Mouse (Mus musculus) hindbrain, postnatal 0 days (tissue): Measurements from ENCODE around the gene Ubqln1. TPM values are rescaled to one million over a fixed set of nuclear protein-coding genes. Genes with fewer than 3 reads are reported as not detected.

Source experiments
- ATAC-seq: fragments of 200-750 bp; cut with Nextera tagmentation; 2 replicates; pipeline ENCODE4 v1.8.0; 2017; ENCODE audit warnings: mild to moderate bottlenecking, moderate TSS enrichment, moderate library complexity
- DNase-seq: peaks from one replicate; pipeline ENCODE4 v3.0.0-alpha.2; 2015; ENCODE audit warnings: low spot score
- H3K27ac ChIP-seq: fragments of 300-500 bp; sonication (generic); 2 replicates; pipeline ENCODE4 v1.5.1; 2014; ENCODE audit warnings: mild to moderate bottlenecking
- H3K27me3 ChIP-seq: fragments of 300-500 bp; sonication (generic); 2 replicates; pipeline ENCODE4 v1.6.1; 2014; ENCODE audit warnings: low read length, mixed read lengths; ENCODE audit not compliant: insufficient read depth
- H3K36me3 ChIP-seq: fragments of 300-500 bp; sonication (generic); 2 replicates; pipeline ENCODE4 v1.6.1; 2014; ENCODE audit warnings: low read length, mixed read lengths; ENCODE audit not compliant: insufficient read depth
- H3K4me1 ChIP-seq: fragments of 300-500 bp; sonication (generic); 2 replicates; pipeline ENCODE4 v1.6.1; 2014; ENCODE audit warnings: antibody characterized with exemption, low read length, mixed read lengths; ENCODE audit not compliant: insufficient read depth
- H3K4me2 ChIP-seq: fragments of 300-500 bp; sonication (generic); 2 replicates; pipeline ENCODE4 v1.6.1; 2014; ENCODE audit warnings: low read depth, mild to moderate bottlenecking, low read length, moderate library complexity, mixed read lengths
- H3K4me3 ChIP-seq: fragments of 300-500 bp; sonication (generic); 2 replicates; pipeline ENCODE4 v1.5.1; 2014; ENCODE audit warnings: low read length
- H3K9ac ChIP-seq: fragments of 300-500 bp; sonication (generic); replicated peaks from 2 replicates; pipeline ENCODE4 v1.6.1; 2014; ENCODE audit warnings: mild to moderate bottlenecking, low read length, moderate library complexity, mixed read lengths
- H3K9me3 ChIP-seq: fragments of 300-500 bp; sonication (generic); 2 replicates; pipeline ENCODE4 v1.6.1; 2016; ENCODE audit warnings: low read length, mixed read lengths
- CTCF ChIP-seq: IDR thresholded peaks from 2 replicates; pipeline ENCODE4 v1.5.1; 2016; ENCODE audit warnings: antibody characterized with exemption, control low read depth, low read depth
- WGBS: fragments of 180-500 bp; shearing (Covaris S2); extraction: QIAGEN DNeasy Blood & Tissue Kit; methylation state at CpG from one replicate; pipeline ENCODE4 v1.1.7; 2014; 5-methylcytosine and 5-hydroxymethylcytosine counted together
- polyA plus RNA-seq: library from polyadenylated mRNA; unstranded; fragments of >200 nt; fragmentation: Nextera tagmentation; extraction: Ambion mirVana; gene quantifications from 2 replicates; pipeline ENCODE4 v1.2.1, GENCODE M21; 2015
- total RNA-seq: library from RNA; depleted of rRNA; stranded (reverse); fragments of >200 nt; gene quantifications from 2 replicates; pipeline ENCODE4 v1.2.3, GENCODE M21; 2014

Gene Ubqln1
- total and polyA plus RNA-seq, 2 experiments from 2014 or later: 111 to 243 TPM

DNA sequence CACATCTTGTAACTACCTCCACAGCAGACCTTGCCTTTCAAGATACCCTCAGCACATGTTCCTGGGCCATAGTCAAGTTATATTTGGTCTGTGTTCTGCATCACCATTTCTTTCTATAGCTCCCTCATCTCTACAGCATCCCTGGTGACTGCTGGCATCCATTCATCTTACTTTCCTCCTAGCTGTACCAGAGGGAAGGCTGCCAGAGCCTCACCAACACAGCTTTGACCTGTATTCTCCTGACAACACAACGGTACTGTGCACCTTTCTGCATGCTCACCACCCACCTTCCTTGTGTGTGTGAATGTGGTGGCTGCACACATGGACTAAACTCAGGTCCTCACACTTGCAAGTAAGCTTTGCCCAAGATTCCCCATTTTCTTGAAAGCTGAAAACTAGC lies 12.6 kb downstream of the Ubqln1 start:
- H3K4me3 ChIP-seq: no peak overlapping the region
- no peak overlapping the region for H3K9ac ChIP-seq
- no peaks in the 10 kb centered on the region for H3K36me3 ChIP-seq
- H3K27ac ChIP-seq: no peak overlapping the region
- no peaks in the 10 kb centered on the region for H3K4me1 ChIP-seq
- WGBS: 73% methylated on average over 1 of the region's 1 CpGs
- ATAC-seq (no peak), DNase-seq (no peak)
- no peaks in the 10 kb centered on the region for H3K27me3 ChIP-seq
- no peaks in the 10 kb centered on the region for H3K9me3 ChIP-seq
- TF ChIP-seq CTCF: no peak
- no peak overlapping the region for H3K4me2 ChIP-seq

DNA sequence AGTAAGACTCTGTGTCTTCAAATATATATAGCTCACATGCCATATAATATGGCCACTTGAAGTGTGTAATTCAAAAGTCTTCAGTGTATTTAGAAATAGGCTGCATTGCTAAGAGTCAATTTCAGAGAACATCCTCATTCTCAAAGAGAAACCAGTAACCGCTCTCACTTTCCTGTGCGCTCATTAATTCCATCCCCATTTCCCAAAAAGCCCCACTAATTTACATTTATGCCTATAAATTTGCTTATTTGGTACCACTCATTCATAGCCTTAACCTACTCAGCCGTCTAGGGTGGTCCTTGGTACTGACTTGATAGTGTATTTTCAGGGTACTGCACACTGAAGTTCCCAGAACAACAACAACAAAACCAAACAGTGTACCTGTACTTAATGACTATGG lies 13.5 kb downstream of the Ubqln1 start:
- Histone ChIP-seq H3K4me1 (no peaks in the 10 kb centered on the region), H3K27me3 (no peaks in the 10 kb centered on the region), H3K9me3 (no peaks in the 10 kb centered on the region), H3K4me2 (no peak overlapping the region), H3K27ac (no peak overlapping the region), H3K9ac (no peak overlapping the region), H3K4me3 (no peak overlapping the region), H3K36me3 (0 out of 2 replicates have a peak, but pooled peaks cover 4% of the 10 kb centered on the region)
- WGBS: 94% methylated on average over 3 of the region's 3 CpGs
- ATAC-seq (no peak), DNase-seq (no peak)
- TF ChIP-seq CTCF: no peak

DNA sequence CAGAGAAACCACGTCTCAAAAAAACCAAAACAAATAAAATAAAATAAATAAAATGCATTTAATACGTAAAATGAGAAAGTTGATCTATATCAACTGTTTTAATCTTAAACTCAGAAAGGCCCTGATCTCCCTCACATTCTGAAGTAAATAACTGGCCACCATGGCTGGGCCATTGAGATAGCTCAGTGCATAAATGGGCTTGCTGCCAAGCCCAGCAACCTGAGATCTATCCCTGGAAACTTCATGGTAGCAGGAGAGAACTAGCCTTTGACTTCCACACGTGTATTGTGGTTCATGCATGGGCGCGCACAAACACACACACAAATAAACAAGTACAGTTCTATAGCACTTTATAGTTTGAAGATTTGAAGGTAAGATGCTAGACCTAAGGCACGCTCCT lies 14.1 kb downstream of the Ubqln1 start:
- Histone ChIP-seq H3K36me3 (0 out of 2 replicates have a peak, but pooled peaks cover 4% of the 10 kb centered on the region), H3K27me3 (no peaks in the 10 kb centered on the region), H3K27ac (no peak overlapping the region), H3K9ac (no peak overlapping the region), H3K4me3 (no peak overlapping the region), H3K4me2 (no peak overlapping the region), H3K4me1 (no peaks in the 10 kb centered on the region), H3K9me3 (no peaks in the 10 kb centered on the region)
- no peak for ATAC-seq
- no peak for DNase-seq
- no peak for TF ChIP-seq CTCF
- 93% methylated on average over 6 of the region's 6 CpGs for WGBS

DNA sequence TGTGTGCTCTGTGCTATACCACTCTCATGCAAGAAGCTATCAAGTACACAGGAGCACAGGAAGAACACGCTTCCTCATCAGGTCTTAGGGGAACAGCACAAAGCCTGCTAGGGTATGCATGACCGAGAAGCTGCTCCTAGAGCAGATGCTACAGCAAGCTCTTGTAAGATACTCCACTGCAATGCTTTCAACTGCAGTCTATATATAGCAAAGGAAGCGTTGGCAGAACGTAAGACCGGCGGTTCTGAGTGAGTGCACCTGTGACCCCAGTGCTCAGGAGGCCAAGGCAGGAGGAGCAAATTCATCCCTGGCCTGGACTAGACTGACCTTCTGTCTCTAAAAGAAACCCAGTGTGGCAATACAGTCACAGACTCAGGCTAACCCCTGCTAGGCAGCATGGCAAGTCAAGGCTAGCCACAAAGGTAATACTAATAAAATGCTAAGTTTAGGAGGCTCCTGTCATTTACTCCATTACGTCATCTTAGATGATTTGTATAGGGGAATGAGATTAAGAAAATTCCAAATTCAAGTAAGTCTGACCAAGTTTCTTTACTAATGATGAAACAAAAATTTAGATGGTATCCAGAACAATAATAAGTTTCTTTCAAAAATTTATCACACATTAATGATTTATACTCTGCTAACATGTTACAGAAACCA lies 17.3 kb downstream of the Ubqln1 start:
- no peak for TF ChIP-seq CTCF
- Histone ChIP-seq H3K9me3 (no peaks in the 10 kb centered on the region), H3K9ac (no peak overlapping the region), H3K4me3 (no peak overlapping the region), H3K4me1 (no peaks in the 10 kb centered on the region), H3K27ac (no peak overlapping the region), H3K27me3 (no peaks in the 10 kb centered on the region), H3K36me3 (peaks cover 19% of the 10 kb centered on the region; the same call in 1 of the 2 replicates), H3K4me2 (no peak overlapping the region)
- ATAC-seq (no peak), DNase-seq (no peak)
- whole genome bisulfite sequencing: 91% methylated on average over 7 of the region's 7 CpGs

DNA sequence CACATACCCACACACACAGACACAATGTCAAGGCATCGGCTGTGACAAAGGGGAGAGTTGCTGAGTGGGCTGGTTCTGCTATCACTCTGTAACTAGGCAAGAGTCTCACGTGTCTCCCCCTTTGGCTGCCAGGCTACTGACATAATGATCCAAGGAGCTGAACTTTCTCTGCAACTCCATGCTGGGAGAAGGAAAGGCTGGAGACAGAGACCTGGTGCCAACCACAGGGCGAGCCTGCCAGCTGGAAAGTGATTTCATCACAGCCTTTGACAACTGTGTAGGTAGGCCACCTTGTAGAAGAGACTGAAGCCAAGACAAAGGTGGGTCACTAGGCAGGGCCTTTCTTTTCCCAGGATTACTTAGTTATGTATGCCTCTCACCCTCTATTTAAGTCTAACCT lies 18.2 kb downstream of the Ubqln1 start:
- H3K27ac ChIP-seq: no peak overlapping the region
- DNase-seq (no peak), ATAC-seq (no peak)
- no peak overlapping the region for H3K9ac ChIP-seq
- TF ChIP-seq CTCF: no peak
- 73% methylated on average over 3 of the region's 3 CpGs for WGBS
- H3K4me3 ChIP-seq: no peak overlapping the region
- H3K9me3 ChIP-seq: no peaks in the 10 kb centered on the region
- H3K4me1 ChIP-seq: no peaks in the 10 kb centered on the region
- no peaks in the 10 kb centered on the region for H3K27me3 ChIP-seq
- H3K36me3 ChIP-seq: peaks cover 20% of the 10 kb centered on the region
- no peak overlapping the region for H3K4me2 ChIP-seq

DNA sequence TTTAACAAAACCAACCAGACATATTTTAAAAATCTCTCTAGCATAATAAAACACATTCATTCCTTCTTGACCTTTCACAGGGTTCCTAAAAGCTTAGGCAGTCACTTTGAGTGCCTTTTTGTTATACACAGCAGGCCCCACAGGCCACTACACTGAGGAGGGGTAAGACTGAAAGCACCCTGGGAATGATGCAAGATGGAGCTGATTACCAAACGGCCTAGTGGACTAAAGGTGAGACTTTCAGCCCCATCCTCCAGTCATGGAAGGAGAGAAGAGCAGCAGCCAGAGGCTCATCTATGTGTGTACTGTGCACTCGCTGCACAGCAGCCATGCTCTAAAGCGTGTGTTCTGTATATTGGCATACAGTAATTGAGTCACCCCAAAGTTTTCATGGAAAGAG lies 20.5 kb downstream of the Ubqln1 start:
- peaks cover 35% of the 10 kb centered on the region for H3K36me3 ChIP-seq
- TF ChIP-seq CTCF: no peak
- ATAC-seq: no peak

DNA sequence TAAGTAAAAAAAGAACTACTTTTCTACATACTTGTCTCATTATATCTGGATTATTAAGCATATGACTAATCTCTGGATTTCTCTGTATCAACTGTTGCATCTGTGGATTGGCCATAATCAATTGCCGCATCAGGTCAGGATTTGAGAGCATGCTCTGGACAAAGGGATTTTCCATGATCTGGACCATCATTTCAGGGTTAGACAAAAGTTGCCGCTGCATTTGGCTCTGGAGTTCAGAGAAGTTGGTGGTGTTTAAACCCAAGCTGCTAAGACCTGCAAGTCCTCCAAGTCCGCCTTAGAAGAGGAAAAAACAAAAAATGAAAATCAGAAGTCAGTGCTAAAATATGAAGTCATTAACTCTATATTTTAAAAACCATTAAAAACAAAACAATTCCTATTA lies 22.2 kb downstream of the Ubqln1 start:
- H3K36me3 ChIP-seq: peaks cover 35% of the 10 kb centered on the region
- ATAC-seq: no peak

More for the DNA sequence above, 20.5 kb downstream of the Ubqln1 start:
- Histone ChIP-seq H3K27me3 (no peaks in the 10 kb centered on the region), H3K9ac (no peak overlapping the region), H3K27ac (no peak overlapping the region), H3K4me1 (no peaks in the 10 kb centered on the region), H3K4me2 (no peak overlapping the region), H3K4me3 (no peak overlapping the region), H3K9me3 (no peaks in the 10 kb centered on the region)
- DNase-seq: no peak
- 76% methylated on average over 3 of the region's 3 CpGs for WGBS

More for the DNA sequence above, 22.2 kb downstream of the Ubqln1 start:
- Histone ChIP-seq H3K4me1 (no peaks in the 10 kb centered on the region), H3K27ac (no peak overlapping the region), H3K4me3 (no peak overlapping the region), H3K9ac (no peak overlapping the region), H3K9me3 (no peaks in the 10 kb centered on the region), H3K4me2 (no peak overlapping the region), H3K27me3 (no peaks in the 10 kb centered on the region)
- DNase-seq: no peak
- 94% methylated on average over 3 of the region's 3 CpGs for WGBS
- no peak for TF ChIP-seq CTCF
